Mouse (Mus musculus) embryonic fibroblast, embryonic 13.5 days (primary cell): Measurements from ENCODE around the gene Selenof.

Experiments
- CTCF ChIP-seq: IDR thresholded peaks from 2 replicates; pipeline ENCODE4 v1.5.1; 2011; ENCODE audit warnings: mild to moderate bottlenecking, control low read depth, low read length, moderate library complexity, borderline replicate concordance; ENCODE audit not compliant: insufficient read depth
- POLR2A ChIP-seq: IDR thresholded peaks from 2 replicates; pipeline ENCODE4 v1.6.1; 2011; ENCODE audit warnings: low read depth, mild to moderate bottlenecking, control low read depth, low read length, moderate library complexity

DNA sequence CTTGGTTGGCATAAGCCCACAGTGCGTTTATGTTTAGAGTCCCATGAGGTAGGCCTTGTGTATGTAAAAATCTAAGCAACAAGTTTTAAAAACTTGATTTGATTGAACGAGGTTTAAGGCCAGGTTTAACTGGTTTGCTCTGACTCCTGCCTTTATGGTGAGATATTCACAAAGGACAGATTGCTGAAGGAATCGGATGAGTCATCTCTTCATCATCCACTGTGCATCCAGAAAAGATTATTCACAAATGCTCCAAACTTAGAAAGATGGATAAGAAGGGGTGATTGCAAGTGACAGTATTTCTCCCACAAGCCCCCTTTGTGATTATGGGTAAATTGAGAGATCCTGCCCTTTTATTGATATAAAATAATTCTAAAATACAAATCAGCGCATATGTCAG is 8.8 kb downstream of the Selenof start:
- TF ChIP-seq CTCF (no peak), POLR2A (no peak)
